Mouse (Mus musculus) liver, postnatal 0 days (tissue): ENCODE measurements around the gene St6galnac3.

Source experiments
- CTCF ChIP-seq: sonication (generic); IDR thresholded peaks from 2 replicates; pipeline ENCODE4 v1.5.1; 2016; ENCODE audit warnings: antibody characterized with exemption, low read depth
- EP300 ChIP-seq: IDR thresholded peaks from 2 replicates; pipeline ENCODE4 v1.6.1; 2016; ENCODE audit warnings: antibody characterized with exemption, low read depth, mild to moderate bottlenecking

- TF ChIP-seq CTCF: no peak
- no peak for TF ChIP-seq EP300
Measured at GRCm38 (mm10) chr3:153761171-153761570, 36.2 kb upstream of the St6galnac3 start.
